Mouse (Mus musculus) gastrocnemius, postnatal 25 days (tissue): Measurements from ENCODE around the gene Mllt10. TPM values are rescaled to one million over a fixed set of nuclear protein-coding genes. Genes with fewer than 3 reads are reported as not detected.

Experiments
- DNase-seq: peaks from one replicate; pipeline ENCODE4 v3.0.0; 2022
- total RNA-seq, 2 experiments: library from RNA; stranded (reverse); gene quantifications; 1 replicate in 1 of 2; 2 replicates in 1 of 2; pipeline ENCODE4 v1.2.3; 2021

Mllt10 gene
- total RNA-seq, 2 experiments from 2014 or later = 15.1 to 18.5 TPM

GRCm38 (mm10) chr2:18034371-18035250 lies 20.4 kb upstream of the Mllt10 start:
- no peak for DNase-seq

GRCm38 (mm10) chr2:18037491-18037890 lies 17.5 kb upstream of the Mllt10 start, which contains the start of gene A930004D18Rik:
TSS of gene A930004D18Rik (minus strand) at chr2:18037737.
- DNase-seq = no peak

GRCm38 (mm10) chr2:18038141-18038752 lies 16.8 kb upstream of the Mllt10 start:
- no peak for DNase-seq

- no peak for DNase-seq
Observed at GRCm38 (mm10) chr2:18038895-18039371, 16.1 kb upstream of the Mllt10 start.

GRCm38 (mm10) chr2:18039566-18040290 lies 15.3 kb upstream of the Mllt10 start:
- DNase-seq = no peak

GRCm38 (mm10) chr2:18040347-18041160 lies 14.5 kb upstream of the Mllt10 start:
- DNase-seq = no peak

- no peak for DNase-seq
Observed at GRCm38 (mm10) chr2:18041199-18041885, 13.7 kb upstream of the Mllt10 start.

- no peak for DNase-seq
Observed at GRCm38 (mm10) chr2:18045143-18045780, 9.8 kb upstream of the Mllt10 start.

- DNase-seq = no peak
Observed at GRCm38 (mm10) chr2:18045781-18046181, 9.3 kb upstream of the Mllt10 start.

GRCm38 (mm10) chr2:18046186-18046585 lies 8.9 kb upstream of the Mllt10 start:
- no peak for DNase-seq

- peak; percentile 77 for DNase-seq
Observed at GRCm38 (mm10) chr2:18046758-18047645, 8.0 kb upstream of the Mllt10 start.

GRCm38 (mm10) chr2:18047646-18048452 lies 7.2 kb upstream of the Mllt10 start:
- peak; percentile 80 for DNase-seq

- DNase-seq = no peak
Observed at GRCm38 (mm10) chr2:18048453-18049075, 6.5 kb upstream of the Mllt10 start, which contains the start of gene Skida1. TSS of gene Skida1 (minus strand) at chr2:18049051.

- DNase-seq = no peak
Observed at GRCm38 (mm10) chr2:18049279-18049821, 5.7 kb upstream of the Mllt10 start.

- no peak for DNase-seq
Observed at GRCm38 (mm10) chr2:18050018-18050417, 5.0 kb upstream of the Mllt10 start.

- no peak for DNase-seq
Observed at GRCm38 (mm10) chr2:18050541-18050985, 4.5 kb upstream of the Mllt10 start.

GRCm38 (mm10) chr2:18051026-18051830 lies 3.8 kb upstream of the Mllt10 start:
- no peak for DNase-seq
